Mouse (Mus musculus) retina, adult 2 months (tissue): ENCODE measurements around the gene Iqcc.
A peak's percentile ranks its signal among the peaks of the same experiment; 100 is the strongest.

ENCODE experiments used
- DNase-seq: peaks from one replicate; pipeline ENCODE4 v3.0.0-alpha.2; 2012; ENCODE audit warnings: low read depth, low spot score

Iqcc gene

DNA sequence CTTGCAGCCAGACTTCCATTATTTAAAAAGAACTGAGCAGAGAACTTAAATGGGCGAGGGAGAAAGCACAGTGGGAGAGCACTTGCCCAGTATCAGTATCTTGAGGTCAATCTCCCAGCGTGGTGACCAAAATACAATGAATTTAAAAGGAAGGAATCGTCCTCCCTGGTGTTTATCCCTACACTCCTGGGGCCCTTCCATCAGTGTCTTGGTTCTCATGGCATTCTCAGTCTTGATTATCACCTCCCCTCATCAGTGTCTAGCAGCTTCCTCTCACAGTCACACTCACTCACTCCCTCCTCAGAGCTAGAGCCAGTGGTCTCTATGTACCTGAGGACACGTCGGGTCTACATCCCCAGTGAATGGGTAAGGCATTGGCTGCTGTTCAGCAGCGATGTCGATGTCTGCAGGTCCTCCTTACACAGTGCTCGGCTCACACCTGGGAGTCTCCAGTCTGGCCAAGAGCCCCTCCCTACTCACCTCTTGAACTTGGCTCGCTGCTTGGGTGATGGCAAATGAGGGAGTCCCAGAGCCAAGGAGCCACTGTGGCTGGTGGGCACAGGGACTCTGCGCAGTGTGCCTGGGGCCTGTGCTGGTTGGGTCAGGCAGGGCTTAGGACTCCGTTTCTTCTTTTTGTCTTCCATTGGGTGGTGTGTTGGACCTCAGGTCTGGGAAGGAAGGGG is 3.4 kb upstream of the Iqcc start:
- no peak for DNase-seq

DNA sequence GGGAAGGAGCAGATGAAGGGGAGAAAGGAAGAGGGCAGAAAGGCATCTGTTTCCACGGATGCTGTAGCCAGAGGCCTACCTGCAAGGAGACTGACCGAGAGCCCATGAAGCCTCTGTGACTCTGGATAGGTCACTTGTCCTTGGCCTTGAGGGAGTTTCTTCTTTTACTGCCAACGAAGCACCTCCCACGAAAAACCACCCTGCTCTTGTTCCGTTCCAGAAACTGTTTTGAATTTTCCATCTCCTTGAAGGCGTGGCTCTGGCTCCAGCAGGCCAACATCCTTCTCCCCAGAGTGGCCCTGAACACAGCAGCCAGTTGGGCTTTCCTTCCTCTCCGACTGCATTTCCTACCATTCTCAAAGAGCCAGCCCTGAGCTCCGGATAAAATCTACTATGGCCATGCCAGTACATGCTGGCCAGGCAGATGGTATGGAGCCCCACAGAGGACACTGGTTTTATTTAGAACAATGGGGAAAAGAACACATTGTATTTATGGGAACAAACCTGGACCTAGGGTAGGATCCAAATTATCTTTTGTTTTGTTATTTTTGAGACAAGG is 2.5 kb upstream of the Iqcc start:
- DNase-seq, result no peak

GRCm38 (mm10) chr4:129620419-129621282 is 1.8 kb upstream of the Iqcc start:
- DNase-seq, result no peak

DNA sequence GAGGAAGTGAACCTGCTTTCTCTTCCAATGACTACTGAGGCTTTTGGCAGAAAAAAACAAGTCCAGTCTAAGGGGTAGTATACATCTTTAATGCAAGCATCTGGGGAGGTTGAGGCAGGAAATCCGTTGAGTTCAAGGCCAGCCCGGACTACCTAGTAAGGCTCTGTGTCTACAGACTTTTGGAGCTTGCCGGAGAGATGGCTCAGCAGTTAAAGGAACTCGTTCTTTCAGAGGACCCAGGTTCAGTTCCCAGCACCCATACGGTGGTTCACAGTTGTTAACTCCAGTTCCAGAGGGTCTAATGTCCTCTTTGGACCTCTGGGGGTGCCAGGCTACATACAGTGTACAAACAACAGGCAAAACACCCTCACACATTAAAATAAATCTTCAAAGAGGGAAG is 868 bp downstream of the Iqcc start:
- DNase-seq, result no peak

- DNase-seq, result no peak
These were observed 1.7 kb downstream of the Iqcc start for GRCm38 (mm10) chr4:129617121-129617641.

DNA sequence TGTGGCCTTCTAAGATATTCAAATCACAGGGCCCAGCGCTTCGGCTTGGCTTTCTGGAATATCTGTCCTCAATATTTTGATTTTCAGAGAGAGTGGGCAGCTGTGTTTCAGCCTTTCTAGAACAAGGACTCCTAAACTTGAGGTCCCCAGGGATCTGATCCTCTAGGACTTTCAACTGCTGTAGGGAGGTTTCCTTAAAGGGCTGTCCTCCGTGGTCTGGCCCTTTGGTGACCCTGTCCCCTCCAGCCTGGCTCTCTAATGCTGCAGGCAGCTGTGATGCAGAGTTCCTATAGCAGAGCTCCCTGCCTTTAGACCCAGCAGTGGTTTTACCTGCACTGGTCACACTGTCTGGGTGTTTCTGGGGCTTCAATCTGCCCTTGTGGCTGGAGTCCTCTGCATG is 2.3 kb downstream of the Iqcc start:
- no peak for DNase-seq

DNA sequence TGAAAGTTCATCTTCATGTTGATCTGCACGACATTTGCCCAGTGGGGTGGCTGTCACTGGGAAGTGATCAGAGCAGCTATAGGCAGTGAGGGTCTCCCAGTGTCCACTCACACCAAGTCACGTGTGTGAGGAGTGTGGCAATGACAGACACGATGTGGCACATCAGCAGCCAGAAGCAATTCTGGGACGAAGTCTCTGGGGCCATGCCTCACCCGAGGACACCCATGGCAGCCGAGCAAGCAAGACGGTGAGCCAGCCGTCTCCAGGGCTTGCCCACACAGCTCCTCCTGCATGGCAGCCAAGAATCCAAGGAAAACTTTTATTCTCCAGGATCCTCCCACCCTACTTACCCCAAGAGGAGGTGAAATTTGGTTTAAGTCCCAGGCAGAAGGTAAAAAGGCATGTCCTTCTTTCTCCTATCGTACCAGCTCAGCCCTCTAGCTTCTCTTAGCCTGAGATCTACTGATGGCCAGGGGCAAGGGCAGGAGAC is 3.1 kb downstream of the Iqcc start:
- DNase-seq, result no peak

DNA sequence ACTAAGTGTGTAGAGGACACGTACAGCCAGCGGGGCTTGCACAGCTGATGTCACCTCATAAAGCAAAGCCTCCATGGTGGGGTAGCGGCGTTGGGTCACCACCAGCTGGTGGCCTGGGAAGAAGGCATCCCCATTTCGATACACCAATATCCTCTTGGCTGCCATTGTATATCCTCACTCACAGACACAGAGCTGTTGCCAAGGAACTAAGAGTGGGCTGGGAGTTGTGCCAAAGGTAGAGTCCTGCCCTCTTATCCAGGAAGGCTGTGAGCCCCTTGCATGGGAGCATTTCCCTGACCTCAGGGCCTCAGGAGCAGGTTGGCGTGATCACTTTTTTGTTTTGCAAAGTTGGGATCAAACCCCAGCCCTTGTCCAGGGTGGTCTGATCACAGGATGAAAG is 4.8 kb downstream of the Iqcc start, which contains the start of gene Dcdc2b:
Dcdc2b (minus strand) TSS at position 165 of the 400 bp plus-strand sequence.
- DNase-seq, result no peak

GRCm38 (mm10) chr4:129610472-129610871 is 8.4 kb downstream of the Iqcc start:
- DNase-seq, result no peak

DNA sequence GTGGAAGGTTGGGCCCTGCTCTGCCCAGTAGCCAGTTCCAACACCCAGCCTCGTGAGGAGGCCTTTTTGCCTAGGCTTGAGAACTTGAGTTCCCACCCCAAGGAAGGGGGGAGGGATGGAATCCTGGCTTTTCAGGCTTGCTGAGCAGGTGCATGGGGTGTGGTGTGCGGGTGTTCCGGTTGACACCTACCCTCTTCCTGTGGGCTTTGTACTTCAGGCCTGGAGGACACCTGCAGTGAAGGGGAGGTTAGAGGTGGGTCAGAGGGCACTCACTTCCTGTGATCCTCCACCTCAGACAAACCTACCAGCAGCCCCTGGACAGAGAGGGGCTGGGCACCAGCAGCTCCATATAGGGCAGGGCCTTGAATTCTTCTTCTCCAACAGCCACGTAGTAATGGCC is 8.9 kb downstream of the Iqcc start:
- no peak for DNase-seq

- DNase-seq, result no peak
These were observed 9.7 kb downstream of the Iqcc start for GRCm38 (mm10) chr4:129609139-129609631.

DNA sequence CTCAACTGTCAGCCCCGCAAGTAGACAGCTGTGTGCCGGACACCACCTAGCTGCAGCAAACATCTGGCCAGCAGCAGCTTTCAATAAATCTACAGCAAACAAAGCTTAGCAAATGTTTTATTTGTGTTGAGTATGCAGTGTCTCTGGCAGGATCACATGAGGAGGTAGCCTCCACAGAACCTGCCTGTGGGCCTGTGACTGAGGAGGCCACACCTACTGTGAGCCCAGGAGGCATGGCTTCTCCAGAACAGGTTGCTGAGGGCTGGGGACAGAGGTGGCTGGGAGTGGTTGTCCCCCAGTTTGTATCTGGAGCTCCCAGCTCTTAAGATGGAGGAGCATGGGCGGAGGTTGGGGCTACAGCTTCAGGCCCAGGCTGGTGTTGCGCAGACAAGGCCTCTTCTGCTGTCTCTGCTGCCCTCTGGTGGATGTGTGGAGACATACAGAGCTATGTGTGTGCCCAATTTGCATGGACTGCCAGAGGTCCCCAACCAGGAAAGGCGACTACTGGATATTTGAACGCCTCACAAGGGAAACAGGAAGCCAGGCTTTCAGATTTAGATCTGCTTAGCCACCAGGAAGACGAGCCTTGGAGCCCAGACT is 10.4 kb downstream of the Iqcc start:
- peak; percentile 63 for DNase-seq

DNA sequence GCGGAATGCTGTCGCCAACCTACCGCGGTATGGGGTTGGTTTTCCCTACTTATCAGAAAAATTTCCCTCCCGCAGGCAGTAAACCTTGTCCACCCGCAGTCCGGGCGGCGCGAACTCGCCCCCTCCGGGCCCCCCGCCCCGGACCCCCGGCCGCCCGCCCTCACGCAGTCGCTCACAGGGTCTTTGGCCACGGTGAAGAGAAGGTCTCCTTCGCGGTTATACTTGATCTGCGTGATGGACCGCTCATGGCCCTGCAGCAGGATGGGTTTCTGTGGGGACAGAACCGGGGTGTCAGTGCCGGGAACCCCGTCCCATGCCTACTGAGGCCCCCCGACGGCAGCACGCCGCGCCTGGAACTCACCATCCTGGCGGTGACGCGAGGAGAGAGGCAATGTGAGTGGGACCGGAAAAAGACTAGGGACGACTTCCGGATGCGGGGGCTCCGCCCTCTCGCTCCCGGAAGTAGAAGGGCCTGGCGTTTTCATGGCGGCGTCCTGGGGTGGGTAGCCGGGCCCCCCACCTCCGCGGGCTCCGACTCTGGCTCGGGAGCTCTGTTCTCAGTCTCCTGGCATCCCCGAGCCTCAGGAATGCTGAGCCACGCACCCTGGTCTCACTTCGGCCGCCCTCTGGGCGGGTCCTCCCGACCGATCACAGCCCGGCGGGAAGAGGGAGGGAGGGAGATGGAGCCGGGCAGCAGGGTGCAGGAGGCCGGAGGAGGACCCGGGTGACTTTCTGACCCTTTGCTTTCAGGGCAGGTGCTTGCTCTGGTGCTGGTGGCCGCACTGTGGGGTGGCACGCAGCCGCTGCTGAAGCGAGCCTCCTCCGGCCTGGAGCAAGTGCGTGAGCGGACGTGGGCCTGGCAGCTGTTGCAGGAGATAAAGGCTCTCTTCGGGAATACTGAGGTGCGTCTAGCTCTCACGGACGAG is 18.4 kb downstream of the Iqcc start, which contains the start of the genes Eif3i and Tmem234:
Eif3i (minus strand) TSS at position 416 of the 926 bp plus-strand sequence.
Tmem234 (plus strand) TSS at position 436 of the 926 bp plus-strand sequence.
- DNase-seq, result peak; percentile 61

DNA sequence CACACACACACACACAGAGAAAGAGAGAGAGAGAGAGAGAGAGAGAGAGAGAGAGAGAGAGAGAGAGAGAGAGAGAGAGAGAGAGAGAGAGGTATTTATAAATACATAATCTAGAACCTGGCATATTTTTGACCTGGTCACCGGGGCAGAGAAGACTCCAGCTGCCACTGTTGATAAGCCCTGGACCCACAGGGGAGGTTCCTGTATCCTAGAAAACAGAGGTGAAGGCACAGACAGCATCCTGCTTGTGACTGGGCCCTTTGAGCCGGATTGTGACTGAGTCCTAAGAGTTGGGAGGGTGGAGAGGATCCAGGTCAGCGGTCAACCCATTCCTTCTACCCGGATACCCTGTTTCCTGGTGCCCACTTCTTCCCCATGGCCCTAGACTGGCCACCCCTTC is 30.0 kb downstream of the Iqcc start:
- DNase-seq, result no peak

DNA sequence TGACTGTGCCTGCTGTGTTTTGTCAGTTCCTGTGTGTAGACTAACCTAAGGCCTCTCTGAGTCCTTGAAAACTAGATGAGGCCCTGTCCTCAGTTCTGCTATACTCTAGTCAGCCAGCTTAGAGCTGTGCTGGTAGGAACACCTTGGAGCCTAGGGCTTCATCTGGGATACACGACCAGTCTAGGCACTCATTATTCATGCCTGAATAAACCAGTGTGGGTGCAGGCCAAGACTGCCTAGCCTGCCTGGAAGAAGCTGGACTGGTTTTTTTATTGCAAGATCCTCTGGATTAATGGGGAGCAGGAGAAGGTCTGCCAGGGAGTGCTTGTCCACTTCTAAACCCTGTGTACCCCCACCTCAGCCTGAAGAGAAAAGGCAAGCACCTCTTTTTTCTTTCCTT is 32.0 kb downstream of the Iqcc start:
- no peak for DNase-seq

DNA sequence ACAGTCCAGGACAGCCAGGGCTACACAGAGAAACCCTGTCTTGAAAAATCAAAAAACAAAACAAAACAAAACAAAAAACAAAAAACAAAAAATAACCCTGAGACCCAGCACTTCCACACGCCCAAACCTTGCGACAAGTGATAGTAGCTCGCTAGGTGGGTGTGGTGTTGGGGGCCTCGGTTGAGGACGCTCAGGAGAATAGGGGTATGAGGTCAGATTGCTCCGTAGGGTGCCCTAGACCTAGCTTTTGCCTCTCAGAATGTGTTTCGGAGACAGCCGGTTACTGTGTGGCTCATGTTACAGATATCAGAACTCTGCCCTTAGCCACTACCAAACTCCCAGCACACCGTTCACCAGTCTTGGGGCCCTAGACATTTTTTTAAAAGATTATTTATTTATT is 33.1 kb downstream of the Iqcc start:
- DNase-seq, result no peak

GRCm38 (mm10) chr4:129584884-129585608 is 33.9 kb downstream of the Iqcc start:
- no peak for DNase-seq

GRCm38 (mm10) chr4:129584370-129584769 is 34.5 kb downstream of the Iqcc start:
- DNase-seq, result no peak

DNA sequence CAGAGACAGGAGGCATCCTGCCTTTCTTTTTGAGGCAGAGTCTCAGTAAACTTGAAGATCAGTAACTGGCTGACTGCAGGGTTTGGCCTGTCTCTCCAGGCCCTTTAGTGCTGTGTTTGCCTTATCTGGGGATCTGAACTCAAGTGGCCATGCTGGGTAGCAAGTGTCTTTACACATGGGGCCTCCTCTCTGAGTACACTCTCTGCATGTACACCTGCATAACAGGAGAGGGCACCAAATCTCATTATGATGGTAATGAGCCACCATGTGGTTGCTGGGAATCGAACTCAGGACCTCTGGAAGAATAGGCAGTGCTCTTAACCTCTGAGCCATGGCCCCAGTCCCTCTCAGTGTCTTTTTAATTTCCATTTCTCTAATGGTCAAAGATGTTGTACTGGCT is 36.6 kb downstream of the Iqcc start:
- no peak for DNase-seq

GRCm38 (mm10) chr4:129580347-129580746 is 38.6 kb downstream of the Iqcc start:
- DNase-seq, result no peak
